Mouse (Mus musculus): ENCODE measurements around the gene Fgd4. TPM values are rescaled to one million over a fixed set of nuclear protein-coding genes. Genes with fewer than 3 reads are reported as not detected.
"Not testable (repeated sequence)": the region's sequence is repeated elsewhere in the genome, so short reads cannot be mapped to it uniquely, and the experiment has no call there.

Gene Fgd4
- polyA plus RNA-seq, 1 experiment from 2014 or later = 30.0 TPM

DNA sequence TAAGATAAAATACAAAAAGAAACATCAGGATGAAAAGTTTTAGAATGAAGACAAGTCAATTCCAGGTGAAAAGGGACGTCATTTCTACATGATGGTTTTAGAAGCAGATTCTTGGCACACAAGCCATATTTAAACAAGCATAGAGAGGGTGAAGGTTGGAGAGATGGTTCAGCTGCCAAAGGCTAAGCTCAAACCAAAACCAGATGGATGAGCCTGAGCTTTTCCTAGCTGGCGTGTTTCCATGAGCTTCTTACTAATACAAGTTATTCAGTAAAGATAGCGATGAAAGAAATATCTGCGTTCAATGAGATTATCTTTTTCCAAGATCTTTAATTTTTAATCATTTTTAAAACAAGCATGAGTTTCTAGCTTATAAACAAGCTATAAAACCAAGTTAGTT is 115.7 kb downstream of the Fgd4 start:
- no peaks in the 10 kb centered on the region for H3K9me3 ChIP-seq (replicated peaks)
- H3K27ac ChIP-seq = no peak overlapping the region
- H3K36me3 ChIP-seq (ENCODE audit: poor library complexity, severe bottlenecking) = peaks cover 28% of the 10 kb centered on the region
- no peaks in the 10 kb centered on the region for H3K27me3 ChIP-seq
- no peak overlapping the region for H3K9ac ChIP-seq
- no peaks in the 10 kb centered on the region for H3K4me1 ChIP-seq
- no peak overlapping the region for H3K4me3 ChIP-seq
- H3K4me2 ChIP-seq = no peak overlapping the region
- 93% methylated on average over 4 of the region's 4 CpGs for WGBS
- no peak for ATAC-seq

DNA sequence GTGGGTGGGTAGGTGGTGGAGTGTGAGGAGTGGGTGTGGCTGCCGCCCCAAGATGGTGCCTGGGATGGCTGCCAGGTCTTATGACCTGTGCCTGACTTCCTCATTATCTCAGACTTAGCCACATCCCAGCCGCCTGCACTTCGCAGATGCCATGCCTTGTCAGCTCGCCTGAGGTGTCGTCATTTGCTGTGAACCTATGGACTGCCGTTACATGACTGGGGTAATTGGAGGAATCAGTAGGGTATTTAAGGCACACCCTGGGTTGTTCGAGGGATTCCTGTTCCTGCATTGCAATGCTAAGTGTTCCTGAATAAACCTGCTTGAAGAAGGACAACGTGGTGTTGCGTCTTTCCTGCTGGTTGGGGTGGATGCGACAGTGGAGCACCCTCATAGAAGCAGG is 126.9 kb downstream of the Fgd4 start:
- ATAC-seq; H3K4me2 ChIP-seq; H3K4me3 ChIP-seq; H3K27ac ChIP-seq; H3K27me3 ChIP-seq; H3K9ac ChIP-seq; H3K4me1 ChIP-seq; H3K9me3 ChIP-seq (replicated peaks): not testable (repeated sequence)
- peaks cover 55% of the 10 kb centered on the region for H3K36me3 ChIP-seq (ENCODE audit: poor library complexity, severe bottlenecking)
- WGBS = 82% methylated on average over 10 of the region's 10 CpGs

DNA sequence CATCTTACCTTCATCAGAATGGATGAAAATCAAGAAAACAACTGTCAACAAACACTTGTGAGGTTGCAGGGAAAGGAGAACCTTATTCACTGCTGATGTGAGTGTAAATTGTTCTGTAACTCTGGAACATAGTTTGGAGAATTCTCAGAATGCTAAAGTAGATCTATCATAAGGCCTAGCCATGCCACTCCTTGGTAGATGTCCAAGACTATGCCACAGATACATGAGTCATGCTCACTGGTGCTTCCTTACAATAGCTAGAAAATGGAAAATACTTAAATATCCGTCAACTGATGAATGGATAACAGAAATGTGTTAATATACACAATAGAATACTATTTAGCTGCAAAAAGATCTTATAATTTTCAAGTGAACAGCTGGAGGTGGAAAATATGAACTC is 150.3 kb downstream of the Fgd4 start:
- H3K9me3 ChIP-seq (replicated peaks) = no peaks in the 10 kb centered on the region
- peaks cover 41% of the 10 kb centered on the region for H3K36me3 ChIP-seq (ENCODE audit: poor library complexity, severe bottlenecking)
- no peak overlapping the region for H3K4me3 ChIP-seq
- no peak overlapping the region for H3K27ac ChIP-seq
- ATAC-seq = no peak
- H3K4me2 ChIP-seq = no peak overlapping the region
- WGBS = 91% methylated on average over 1 of the region's 1 CpGs
- H3K9ac ChIP-seq = no peak overlapping the region
- no peaks in the 10 kb centered on the region for H3K27me3 ChIP-seq
- no peaks in the 10 kb centered on the region for H3K4me1 ChIP-seq

DNA sequence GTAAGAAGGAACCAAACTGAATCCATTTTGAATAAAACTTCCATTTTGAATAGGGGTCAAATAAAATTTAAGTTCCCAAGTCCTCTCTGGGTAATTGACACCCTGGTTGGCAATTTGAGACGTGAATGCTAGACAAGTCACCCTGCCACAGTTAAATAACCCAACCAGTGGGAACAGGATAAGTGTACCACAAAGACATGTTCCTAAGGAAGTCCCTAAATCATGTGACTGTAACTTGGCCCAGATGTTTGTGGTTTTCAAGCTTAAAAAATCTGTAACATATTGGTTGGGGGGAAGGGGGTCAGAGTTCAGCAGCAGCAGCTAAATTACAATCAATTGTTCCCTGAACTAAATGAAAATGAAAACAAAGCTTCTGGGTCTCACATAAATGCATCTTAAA is 161.9 kb downstream of the Fgd4 start:
- Histone ChIP-seq H3K4me3 (no peak overlapping the region), H3K27me3 (no peaks in the 10 kb centered on the region), H3K4me2 (no peak overlapping the region), H3K27ac (no peak overlapping the region), H3K9ac (no peak overlapping the region), H3K9me3 (replicated peaks) (no peaks in the 10 kb centered on the region), H3K36me3 (ENCODE audit: poor library complexity, severe bottlenecking) (peaks cover 32% of the 10 kb centered on the region), H3K4me1 (no peaks in the 10 kb centered on the region)
- ATAC-seq = no peak
- WGBS = 86% methylated on average over 1 of the region's 1 CpGs

DNA sequence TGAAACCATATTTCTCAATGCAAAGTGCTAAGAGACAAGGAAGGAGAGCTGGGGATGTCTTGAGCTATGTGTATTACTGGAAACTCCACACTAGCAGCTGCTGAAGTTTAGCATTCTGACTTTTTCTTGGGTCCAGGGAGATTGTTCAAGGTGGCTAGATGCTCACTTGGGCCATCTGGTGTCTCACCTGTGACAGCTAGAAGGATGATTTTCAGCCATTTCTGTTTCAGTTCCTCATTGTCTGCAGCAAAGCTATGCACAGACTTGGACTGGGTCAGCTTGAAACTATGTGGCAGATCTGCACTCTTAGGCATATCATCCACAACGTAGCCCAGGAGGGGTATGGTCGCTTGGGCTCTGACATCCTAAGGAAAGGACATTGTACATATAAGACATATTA is 177.9 kb downstream of the Fgd4 start:
- Histone ChIP-seq H3K9me3 (replicated peaks) (no peaks in the 10 kb centered on the region), H3K4me1 (no peaks in the 10 kb centered on the region), H3K36me3 (ENCODE audit: poor library complexity, severe bottlenecking) (peaks cover 49% of the 10 kb centered on the region), H3K27ac (no peak overlapping the region), H3K27me3 (no peaks in the 10 kb centered on the region), H3K4me3 (no peak overlapping the region), H3K9ac (no peak overlapping the region), H3K4me2 (no peak overlapping the region)
- 94% methylated on average over 2 of the region's 2 CpGs for WGBS
- no peak for ATAC-seq

DNA sequence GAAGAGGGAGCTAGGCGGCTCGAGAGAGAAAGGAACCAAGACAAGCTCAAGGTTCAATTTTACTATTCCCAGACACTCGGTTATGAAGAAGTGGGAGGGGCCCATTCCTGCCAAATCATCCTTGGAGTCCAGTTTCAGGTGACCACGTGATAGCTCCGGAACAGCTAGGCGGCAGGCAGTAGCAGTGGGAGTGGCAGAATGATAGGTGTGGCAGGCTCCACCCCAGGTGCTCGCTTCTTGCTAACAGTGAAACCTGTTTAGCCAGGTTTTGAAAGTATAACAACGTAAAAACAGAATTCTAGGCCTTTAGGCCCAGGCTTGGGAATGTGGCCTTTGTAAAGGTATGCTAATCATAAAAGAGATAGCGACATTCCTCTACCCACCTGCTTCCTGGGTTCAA is 233.1 kb downstream of the Fgd4 start:
- not testable (repeated sequence) for H3K27ac ChIP-seq; H3K9ac ChIP-seq; H3K9me3 ChIP-seq (replicated peaks); H3K4me2 ChIP-seq; ATAC-seq; H3K36me3 ChIP-seq (ENCODE audit: poor library complexity, severe bottlenecking); H3K4me3 ChIP-seq; H3K27me3 ChIP-seq; H3K4me1 ChIP-seq
- WGBS = 71% methylated on average over 9 of the region's 9 CpGs

Other genes with a start within 250 kb of the Fgd4 start
- gene Dnm1l, start 241.6 kb downstream of the Fgd4 start, polyA plus RNA-seq (2015; fragmentation: Nextera tagmentation; extraction: Ambion mirVana) = 81.3 and 82.3 TPM in 2 replicates
- not detected in 2 replicates for gene Olfr19, start 75.9 kb upstream of the Fgd4 start, polyA plus RNA-seq (2015; fragmentation: Nextera tagmentation; extraction: Ambion mirVana)
- gene Spag6l, start 228.9 kb upstream of the Fgd4 start, polyA plus RNA-seq (2015; fragmentation: Nextera tagmentation; extraction: Ambion mirVana) = 5.6 and 9.8 TPM in 2 replicates